Mouse (Mus musculus) myocyte (in vitro differentiated cells): ENCODE results near the gene Gm5134.

Source experiments
- MYOD1 ChIP-seq, 3 experiments: IDR thresholded peaks; one replicate each; pipeline ENCODE4 v1.6.1; 2011; ENCODE audit warnings: control low read depth in 2 of 3, low read depth in 2 of 3, mild to moderate bottlenecking in 2 of 3, moderate library complexity in 1 of 3; ENCODE audit not compliant: insufficient read length in 2 of 3, control insufficient read depth in 1 of 3
- MYOG ChIP-seq, 3 experiments: IDR thresholded peaks; one replicate each; pipeline ENCODE4 v1.6.1; 2011; ENCODE audit warnings: control low read depth in 2 of 3, low read depth in 2 of 3, mild to moderate bottlenecking in 2 of 3; ENCODE audit not compliant: insufficient read length in 2 of 3, control insufficient read depth in 1 of 3, insufficient read depth in 1 of 3
- POLR2A ChIP-seq: IDR thresholded peaks from one replicate; pipeline ENCODE4 v1.6.1; 2011; ENCODE audit warnings: low read depth, mild to moderate bottlenecking, control low read depth, moderate library complexity; ENCODE audit not compliant: insufficient read length
- TCF12 ChIP-seq: IDR thresholded peaks from one replicate; pipeline ENCODE4 v1.6.1; 2011; ENCODE audit warnings: mild to moderate bottlenecking, control low read depth; ENCODE audit not compliant: poor library complexity, insufficient read depth, severe bottlenecking

- no peak for TF ChIP-seq MYOD1 (IDR thresholded peaks at IDR 0.05; ENCODE audit: control insufficient read depth in 1 of 3, insufficient read length in 2 of 3, low read depth in 2 of 3)
- no peak for TF ChIP-seq POLR2A
- TF ChIP-seq TCF12 = no peak
- TF ChIP-seq MYOG (IDR thresholded peaks at IDR 0.05; ENCODE audit: control insufficient read depth in 1 of 3, insufficient read depth in 1 of 3, insufficient read length in 2 of 3, low read depth in 2 of 3) = no peak
Measured at GRCm38 (mm10) chr10:76045343-76045742, 91.0 kb downstream of the Gm5134 start.
